8 mouse cellular contexts compared by ENCODE assay signal in genomic region chr2:33973213-33973834, GRCm38 (mm10).
A peak's percentile ranks its signal among the peaks of the same experiment; 100 is the strongest.
DNase-seq lines count a peak whose midpoint lies in the region; ATAC-seq lines count a peak whose summit lies in the region.

No protein-coding gene starts in this region.

- 0 out of 2 replicates have a peak, but pooled peaks cover 4% of the 10 kb centered on the region for H3K4me1 ChIP-seq in embryonic facial prominence, embryonic 13.5 days
- peaks cover 4% of the 10 kb centered on the region; the same call in 1 of the 2 replicates for H3K4me1 ChIP-seq in limb, embryonic 11.5 days (ENCODE audit: control insufficient read depth, insufficient read depth, low read length)

- no peaks in the 10 kb centered on the region for H3K36me3 ChIP-seq in embryonic facial prominence, embryonic 13.5 days
- no peaks in the 10 kb centered on the region for H3K36me3 ChIP-seq in limb, embryonic 11.5 days (ENCODE audit: control insufficient read depth, insufficient read depth, low read length)

- DNase-seq in A20 (ENCODE audit: low read depth, low spot score), result peak; percentile 64
- DNase-seq in adrenal gland, postnatal 4 days (ENCODE audit: low spot score in 2 of 2), result peak; percentile 61 to 63
- peak; percentile 68 for DNase-seq in heart, adult 8-10 months (ENCODE audit: low spot score)
- peak; percentile 38 to 67 for DNase-seq in kidney, adult 8-10 months
- peak; percentile 85 for DNase-seq in limb, embryonic 11.5 days (ENCODE audit: low spot score)
- peak; percentile 80 for DNase-seq in naive thymus-derived CD4-positive, alpha-beta T cell, adult 2 months (ENCODE audit: low read depth)
- DNase-seq in spleen, postnatal 4 days (ENCODE audit: low spot score in 2 of 2), result peak; percentile 66 to 86

- 72% methylated on average over 4 of the region's 4 CpGs for WGBS in embryonic facial prominence, embryonic 13.5 days
- WGBS in limb, embryonic 11.5 days, result 69% methylated on average over 4 of the region's 4 CpGs

- H3K9me3 ChIP-seq in embryonic facial prominence, embryonic 13.5 days, result no peaks in the 10 kb centered on the region
- H3K9me3 ChIP-seq in limb, embryonic 11.5 days (ENCODE audit: control insufficient read depth, low read length), result no peaks in the 10 kb centered on the region

- ATAC-seq in embryonic facial prominence, embryonic 13.5 days (ENCODE audit: insufficient number of reproducible peaks, insufficient read depth, low FRiP score, low TSS enrichment, low read depth), result peak; percentile 46; the same call in 1 of the 2 replicates
- ATAC-seq in limb, embryonic 11.5 days (ENCODE audit: insufficient number of reproducible peaks, low FRiP score, low TSS enrichment, low read depth), result peak; percentile 73

- no peak overlapping the region for H3K9ac ChIP-seq in embryonic facial prominence, embryonic 13.5 days
- H3K9ac ChIP-seq in limb, embryonic 11.5 days (ENCODE audit: low read length), result no peak overlapping the region

- no peak overlapping the region for H3K4me2 ChIP-seq in embryonic facial prominence, embryonic 13.5 days
- H3K4me2 ChIP-seq in limb, embryonic 11.5 days (ENCODE audit: low read depth, severe bottlenecking), result no peak overlapping the region

- H3K4me3 ChIP-seq in embryonic facial prominence, embryonic 13.5 days, result no peak overlapping the region
- no peak overlapping the region for H3K4me3 ChIP-seq in limb, embryonic 11.5 days (ENCODE audit: low read depth, low read length)

- H3K27me3 ChIP-seq in embryonic facial prominence, embryonic 13.5 days, result no peaks in the 10 kb centered on the region; the same call in 1 of the 2 replicates
- H3K27me3 ChIP-seq in limb, embryonic 11.5 days (ENCODE audit: control insufficient read depth, insufficient read depth, low read length), result no peaks in the 10 kb centered on the region

- H3K27ac ChIP-seq in embryonic facial prominence, embryonic 13.5 days, result no peak overlapping the region
- no peak overlapping the region for H3K27ac ChIP-seq in limb, embryonic 11.5 days (replicated peaks; ENCODE audit: low read depth, low read length)
